Mouse (Mus musculus): Measurements from ENCODE around the gene Smim13. TPM values are rescaled to one million over a fixed set of nuclear protein-coding genes. Genes with fewer than 3 reads are reported as not detected.

The Smim13 gene
- polyA plus RNA-seq, 1 experiment = 9.9 TPM

DNA sequence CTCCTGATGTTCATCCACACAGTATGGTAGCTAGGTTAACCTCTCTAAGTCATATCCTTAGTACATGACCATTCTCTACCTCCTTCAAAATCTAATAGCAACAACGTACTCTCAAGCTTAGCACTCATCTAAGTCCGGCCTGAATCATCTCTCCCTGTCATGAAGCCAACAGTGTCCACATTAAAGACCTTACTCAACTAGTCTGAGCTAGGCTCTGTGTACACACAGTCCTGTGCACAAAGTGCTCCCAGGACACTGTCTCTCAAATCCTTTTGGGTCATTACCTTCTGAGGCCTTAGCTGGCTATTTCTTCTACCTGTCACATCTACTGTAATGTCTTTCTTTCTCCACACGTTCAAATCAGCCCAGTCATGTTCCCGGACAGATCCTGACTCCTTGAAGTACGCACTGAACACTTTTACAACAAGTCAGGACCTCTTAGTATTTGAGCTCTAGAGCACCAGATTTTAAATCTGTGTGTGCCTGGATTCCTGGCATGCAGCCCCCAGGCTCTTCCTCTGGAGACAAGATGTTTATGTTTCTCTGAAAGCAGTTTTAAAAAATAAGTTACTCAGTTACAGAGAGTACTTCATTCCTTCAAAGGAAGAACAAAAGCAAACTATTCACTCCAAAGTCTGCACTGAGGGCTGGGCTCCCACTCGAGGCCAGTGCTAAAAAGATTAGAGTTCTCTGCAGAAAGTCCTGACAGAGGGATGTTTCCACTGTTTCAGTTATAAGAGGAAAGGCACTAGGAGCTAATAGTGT is 36.9 kb upstream of the Smim13 start:
- 87% methylated on average over 6 of the region's 6 CpGs for WGBS
- H3K27ac ChIP-seq (ENCODE audit: control insufficient read depth, insufficient read depth, low read length) = no peak overlapping the region
- H3K4me3 ChIP-seq (ENCODE audit: control insufficient read depth, insufficient read depth, low read length) = no peak overlapping the region
- no peak for TF ChIP-seq POLR2A (IDR thresholded peaks at IDR 0.05; ENCODE audit: control insufficient read depth, extremely low read depth, insufficient read depth, low read length, poor library complexity)
- DNase-seq = no peak
- H3K4me1 ChIP-seq (replicated peaks; ENCODE audit: control insufficient read depth, insufficient read depth, low read length) = no peaks in the 10 kb centered on the region
- H3K27me3 ChIP-seq (ENCODE audit: control insufficient read depth, insufficient read depth, low read length) = no peaks in the 10 kb centered on the region
- no peaks in the 10 kb centered on the region for H3K36me3 ChIP-seq (ENCODE audit: control insufficient read depth, insufficient read depth, low read length)

- no peaks in the 10 kb centered on the region for H3K27me3 ChIP-seq (ENCODE audit: control insufficient read depth, insufficient read depth, low read length)
- DNase-seq = no peak
- H3K4me3 ChIP-seq (ENCODE audit: control insufficient read depth, insufficient read depth, low read length) = no peak overlapping the region
- H3K27ac ChIP-seq (ENCODE audit: control insufficient read depth, insufficient read depth, low read length) = no peak overlapping the region
- WGBS = 87% methylated on average over 6 of the region's 6 CpGs
- no peak for TF ChIP-seq POLR2A (IDR thresholded peaks at IDR 0.05; ENCODE audit: control insufficient read depth, extremely low read depth, insufficient read depth, low read length, poor library complexity)
- TF ChIP-seq CTCF (IDR thresholded peaks at IDR 0.05; ENCODE audit: borderline replicate concordance, control insufficient read depth, extremely low read depth, insufficient read depth, low read length, poor library complexity) = no peak
- H3K4me1 ChIP-seq (replicated peaks; ENCODE audit: control insufficient read depth, insufficient read depth, low read length) = no peaks in the 10 kb centered on the region
- no peaks in the 10 kb centered on the region for H3K36me3 ChIP-seq (ENCODE audit: control insufficient read depth, insufficient read depth, low read length)
Observed at GRCm38 (mm10) chr13:41215669-41216068, 34.0 kb upstream of the Smim13 start.

DNA sequence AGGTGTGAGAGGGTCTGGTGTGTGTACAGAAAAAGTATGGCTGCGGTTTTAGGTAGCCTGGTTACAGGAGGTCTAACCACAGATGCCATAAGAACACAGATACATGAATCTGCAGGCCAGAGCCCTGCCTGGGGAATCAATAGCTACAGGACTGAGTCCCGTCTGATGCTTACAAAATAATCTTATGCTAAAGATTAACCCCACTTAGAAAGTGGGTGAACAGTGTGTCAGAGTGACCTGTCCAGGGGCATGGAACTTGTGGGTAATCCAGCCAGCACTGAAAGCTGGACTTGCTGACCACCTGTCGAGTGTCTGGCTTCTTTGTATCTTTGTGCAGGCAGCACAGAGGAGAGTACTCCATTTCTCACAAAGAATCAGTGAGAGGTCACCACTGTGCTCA is 33.4 kb upstream of the Smim13 start:
- Histone ChIP-seq H3K27ac (ENCODE audit: control insufficient read depth, insufficient read depth, low read length) (no peak overlapping the region), H3K27me3 (ENCODE audit: control insufficient read depth, insufficient read depth, low read length) (no peaks in the 10 kb centered on the region), H3K36me3 (ENCODE audit: control insufficient read depth, insufficient read depth, low read length) (no peaks in the 10 kb centered on the region), H3K4me1 (replicated peaks; ENCODE audit: control insufficient read depth, insufficient read depth, low read length) (no peaks in the 10 kb centered on the region), H3K4me3 (ENCODE audit: control insufficient read depth, insufficient read depth, low read length) (no peak overlapping the region)
- 95% methylated on average over 3 of the region's 3 CpGs for WGBS
- no peak for TF ChIP-seq CTCF (IDR thresholded peaks at IDR 0.05; ENCODE audit: borderline replicate concordance, control insufficient read depth, extremely low read depth, insufficient read depth, low read length, poor library complexity)
- TF ChIP-seq POLR2A (IDR thresholded peaks at IDR 0.05; ENCODE audit: control insufficient read depth, extremely low read depth, insufficient read depth, low read length, poor library complexity) = no peak
- no peak for DNase-seq

DNA sequence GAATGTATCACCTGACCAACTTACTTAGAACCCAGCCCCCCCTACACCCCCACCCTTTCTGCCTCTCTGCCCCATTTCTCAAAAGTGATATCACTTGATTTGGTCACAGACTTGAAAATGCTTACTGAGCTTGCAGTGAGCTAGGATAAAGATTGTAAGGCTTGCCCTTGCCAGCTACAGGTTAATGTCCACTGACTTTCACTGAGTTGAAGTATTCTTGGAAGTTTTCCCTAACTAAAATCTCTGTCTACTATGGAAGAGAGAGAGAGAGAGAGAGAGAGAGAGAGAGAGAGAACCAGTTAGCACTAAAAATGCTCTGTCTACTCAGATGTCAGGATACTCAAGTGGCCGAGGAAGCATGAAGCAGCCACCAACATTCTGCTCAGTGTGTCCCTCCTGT is 30.6 kb upstream of the Smim13 start:
- no peaks in the 10 kb centered on the region for H3K36me3 ChIP-seq (ENCODE audit: control insufficient read depth, insufficient read depth, low read length)
- H3K27me3 ChIP-seq (ENCODE audit: control insufficient read depth, insufficient read depth, low read length) = no peaks in the 10 kb centered on the region
- no peak overlapping the region for H3K4me3 ChIP-seq (ENCODE audit: control insufficient read depth, insufficient read depth, low read length)
- no peak for TF ChIP-seq POLR2A (IDR thresholded peaks at IDR 0.05; ENCODE audit: control insufficient read depth, extremely low read depth, insufficient read depth, low read length, poor library complexity)
- TF ChIP-seq CTCF (IDR thresholded peaks at IDR 0.05; ENCODE audit: borderline replicate concordance, control insufficient read depth, extremely low read depth, insufficient read depth, low read length, poor library complexity) = no peak
- no peak overlapping the region for H3K27ac ChIP-seq (ENCODE audit: control insufficient read depth, insufficient read depth, low read length)
- H3K4me1 ChIP-seq (replicated peaks; ENCODE audit: control insufficient read depth, insufficient read depth, low read length) = no peaks in the 10 kb centered on the region
- 46% methylated on average over 1 of the region's 1 CpGs for WGBS
- DNase-seq = no peak

DNA sequence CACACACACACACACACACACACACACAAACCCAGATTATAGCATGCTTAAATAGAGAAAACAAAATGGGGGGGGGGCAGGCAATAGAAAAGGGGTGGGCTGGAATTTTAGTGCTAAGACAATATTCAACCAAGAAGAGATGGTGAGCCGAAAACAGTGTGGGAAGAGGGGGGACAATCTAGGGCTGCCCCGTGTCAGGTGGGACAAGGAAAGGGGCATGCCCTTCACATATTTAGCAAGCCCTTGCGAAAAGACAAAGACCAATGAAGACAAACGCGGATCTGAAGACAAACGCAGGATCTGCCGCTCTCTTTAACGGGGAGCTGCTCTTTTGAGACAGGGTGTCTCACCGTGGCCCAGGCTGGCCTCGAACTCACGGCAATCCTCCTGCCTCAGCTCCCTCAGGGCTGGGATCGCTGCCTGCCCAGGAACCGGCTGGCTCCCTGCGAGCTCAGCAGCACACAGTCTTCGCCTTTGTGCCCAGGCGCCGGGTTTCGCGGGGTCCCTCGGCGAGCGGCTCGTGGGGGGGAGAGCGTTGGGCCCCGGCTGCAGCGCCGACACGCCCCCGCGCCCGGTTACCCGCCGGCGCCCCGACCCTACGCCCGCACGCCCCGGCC is 29.8 kb upstream of the Smim13 start:
- TF ChIP-seq POLR2A (IDR thresholded peaks at IDR 0.05; ENCODE audit: control insufficient read depth, extremely low read depth, insufficient read depth, low read length, poor library complexity) = no peak
- no peak for TF ChIP-seq CTCF (IDR thresholded peaks at IDR 0.05; ENCODE audit: borderline replicate concordance, control insufficient read depth, extremely low read depth, insufficient read depth, low read length, poor library complexity)
- Histone ChIP-seq H3K4me1 (replicated peaks; ENCODE audit: control insufficient read depth, insufficient read depth, low read length) (no peaks in the 10 kb centered on the region), H3K4me3 (ENCODE audit: control insufficient read depth, insufficient read depth, low read length) (peak overlapping the region; percentile 21; the same call in 1 of the 2 replicates), H3K27me3 (ENCODE audit: control insufficient read depth, insufficient read depth, low read length) (no peaks in the 10 kb centered on the region), H3K27ac (ENCODE audit: control insufficient read depth, insufficient read depth, low read length) (no peak overlapping the region), H3K36me3 (ENCODE audit: control insufficient read depth, insufficient read depth, low read length) (no peaks in the 10 kb centered on the region)
- DNase-seq = peak; percentile 8
- WGBS = 4% methylated on average over 39 of the region's 39 CpGs

DNA sequence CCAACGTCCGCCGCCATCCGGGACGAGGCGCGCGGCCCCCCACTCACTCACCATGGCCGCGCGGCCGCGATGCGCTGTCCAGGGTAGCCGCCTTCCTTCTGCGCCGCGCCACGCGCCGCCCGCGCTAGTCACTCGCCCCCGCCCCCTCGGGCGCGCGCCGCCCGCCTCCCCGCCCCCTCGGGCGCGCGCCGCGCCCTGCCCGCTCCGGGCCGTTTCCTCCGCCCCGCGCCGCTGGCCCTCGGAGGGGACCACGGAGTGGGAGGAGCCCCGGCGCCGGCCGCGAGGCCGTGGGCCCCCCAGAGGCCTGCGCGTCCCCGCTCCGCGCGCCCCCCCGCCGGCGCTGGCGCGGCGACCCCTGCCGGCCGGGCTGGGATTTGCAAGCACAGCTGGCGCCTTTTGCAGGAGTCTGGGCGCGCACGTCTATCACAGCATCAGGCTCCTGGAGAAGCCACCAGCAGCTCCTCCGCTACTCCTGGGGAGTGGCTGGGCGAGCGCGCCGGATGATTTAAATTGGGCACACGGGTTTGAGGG is 29.3 kb upstream of the Smim13 start, which contains the start of gene Elovl2:
Elovl2 (minus strand) TSS at position 102 of the 531 bp plus-strand sequence.
- TF ChIP-seq CTCF (IDR thresholded peaks at IDR 0.05; ENCODE audit: borderline replicate concordance, control insufficient read depth, extremely low read depth, insufficient read depth, low read length, poor library complexity) (peak; percentile 72), POLR2A (IDR thresholded peaks at IDR 0.05; ENCODE audit: control insufficient read depth, extremely low read depth, insufficient read depth, low read length, poor library complexity) (no peak)
- WGBS = 7% methylated on average over 73 of the region's 77 CpGs

More for the DNA sequence above, 29.3 kb upstream of the Smim13 start, which contains the start of gene Elovl2:
- Histone ChIP-seq H3K4me1 (replicated peaks; ENCODE audit: control insufficient read depth, insufficient read depth, low read length) (no peaks in the 10 kb centered on the region), H3K36me3 (ENCODE audit: control insufficient read depth, insufficient read depth, low read length) (no peaks in the 10 kb centered on the region), H3K27me3 (ENCODE audit: control insufficient read depth, insufficient read depth, low read length) (no peaks in the 10 kb centered on the region), H3K4me3 (ENCODE audit: control insufficient read depth, insufficient read depth, low read length) (peak within 1 kb of the TSS; percentile 21), H3K27ac (ENCODE audit: control insufficient read depth, insufficient read depth, low read length) (no peak within 1 kb of the TSS)
- peak; percentile 60 for DNase-seq
